Mouse (Mus musculus) ES-E14 (cell line): ENCODE data around the gene Ahcyl1.

ENCODE experiments used
- HCFC1 ChIP-seq: IDR thresholded peaks from 2 replicates; pipeline ENCODE4 v1.6.1; 2012; ENCODE audit warnings: low read length, inconsistent platforms, borderline replicate concordance; ENCODE audit not compliant: insufficient read depth
- ZC3H11A ChIP-seq: IDR thresholded peaks from 2 replicates; pipeline ENCODE4 v1.6.1; 2012; ENCODE audit warnings: low read depth, mild to moderate bottlenecking, inconsistent platforms, low read length, borderline replicate concordance
- ZNF384 ChIP-seq: IDR thresholded peaks from 2 replicates; pipeline ENCODE4 v1.6.1; 2012; ENCODE audit warnings: low read depth, low read length, inconsistent platforms

DNA sequence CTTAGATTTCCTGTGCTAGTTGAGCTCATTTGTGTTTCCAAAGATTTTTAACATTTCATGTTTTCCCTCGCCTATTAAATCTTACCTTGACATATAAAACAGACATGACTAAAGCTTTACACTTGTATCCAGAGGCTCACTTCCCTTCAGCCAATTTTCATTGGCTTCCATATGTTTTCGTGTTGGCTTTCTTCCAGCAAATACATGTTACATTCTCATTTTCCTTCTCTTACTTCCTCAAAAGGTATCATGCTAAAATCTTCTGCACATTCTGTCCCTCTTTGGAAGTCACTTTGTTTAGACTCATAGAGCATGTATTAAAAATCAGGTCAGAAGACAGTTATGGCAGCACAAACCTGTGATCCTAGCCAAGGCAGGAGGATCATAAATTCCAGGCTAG, 10.7 kb downstream of the Ahcyl1 start:
- no peak for TF ChIP-seq ZC3H11A
- TF ChIP-seq HCFC1, result no peak
- no peak for TF ChIP-seq ZNF384
